Mouse (Mus musculus) embryonic fibroblast, embryonic 13.5 days (primary cell): ENCODE measurements around the gene Dnajc4.

Experiments
- CTCF ChIP-seq: IDR thresholded peaks from 2 replicates; pipeline ENCODE4 v1.5.1; 2011; ENCODE audit warnings: mild to moderate bottlenecking, control low read depth, low read length, moderate library complexity, borderline replicate concordance; ENCODE audit not compliant: insufficient read depth
- POLR2A ChIP-seq: IDR thresholded peaks from 2 replicates; pipeline ENCODE4 v1.6.1; 2011; ENCODE audit warnings: low read depth, mild to moderate bottlenecking, control low read depth, low read length, moderate library complexity

DNA sequence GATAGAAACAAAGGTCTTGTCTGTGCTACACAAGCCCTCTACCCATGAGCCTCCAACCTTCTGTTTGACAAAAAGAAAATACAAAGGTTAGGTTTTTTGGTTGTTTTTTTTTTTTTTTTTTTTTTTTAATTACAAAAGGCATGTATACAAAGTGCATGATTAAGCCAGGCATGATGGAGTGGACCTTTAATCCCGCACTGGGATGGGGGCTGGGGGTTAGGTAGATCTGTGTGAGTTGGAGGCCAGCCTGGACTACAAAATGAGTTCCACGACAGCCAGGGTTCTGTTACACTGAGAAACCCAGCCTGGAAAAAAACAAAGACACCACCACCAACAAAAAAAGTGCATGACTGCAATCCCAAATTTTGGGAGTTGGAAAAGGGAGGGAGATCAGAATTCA, 48.8 kb upstream of the Dnajc4 start:
- TF ChIP-seq CTCF (no peak), POLR2A (no peak)
